Mouse (Mus musculus): Measurements from ENCODE around the gene Asb2. TPM values are rescaled to one million over a fixed set of nuclear protein-coding genes. Genes with fewer than 3 reads are reported as not detected.
A peak's percentile ranks its signal among the peaks of the same experiment; 100 is the strongest.

Asb2 gene
- total RNA-seq, 1 experiment from 2014 or later = not detected

- no peak for ATAC-seq (ENCODE audit: extremely low read depth, insufficient number of reproducible peaks, low FRiP score, poor library complexity, severe bottlenecking)
These were observed 11.4 kb upstream of the Asb2 start for GRCm38 (mm10) chr12:103367171-103367570.

- no peak for ATAC-seq (ENCODE audit: extremely low read depth, insufficient number of reproducible peaks, low FRiP score, poor library complexity, severe bottlenecking)
These were observed 6.5 kb upstream of the Asb2 start for GRCm38 (mm10) chr12:103362336-103362735.

- ATAC-seq (ENCODE audit: extremely low read depth, insufficient number of reproducible peaks, low FRiP score, poor library complexity, severe bottlenecking) = no peak
These were observed 5.9 kb upstream of the Asb2 start for GRCm38 (mm10) chr12:103361539-103362307.

- no peak for ATAC-seq (ENCODE audit: extremely low read depth, insufficient number of reproducible peaks, low FRiP score, poor library complexity, severe bottlenecking)
These were observed 5.0 kb upstream of the Asb2 start for GRCm38 (mm10) chr12:103360812-103361211.

- ATAC-seq (ENCODE audit: extremely low read depth, insufficient number of reproducible peaks, low FRiP score, poor library complexity, severe bottlenecking) = no peak
These were observed 3.4 kb upstream of the Asb2 start for GRCm38 (mm10) chr12:103358951-103359801.

- ATAC-seq (ENCODE audit: extremely low read depth, insufficient number of reproducible peaks, low FRiP score, poor library complexity, severe bottlenecking) = no peak
These were observed 2.4 kb upstream of the Asb2 start for GRCm38 (mm10) chr12:103358216-103358615.

GRCm38 (mm10) chr12:103356415-103356748 lies 581 bp upstream of the Asb2 start:
- ATAC-seq (ENCODE audit: extremely low read depth, insufficient number of reproducible peaks, low FRiP score, poor library complexity, severe bottlenecking) = no peak

- ATAC-seq (ENCODE audit: extremely low read depth, insufficient number of reproducible peaks, low FRiP score, poor library complexity, severe bottlenecking) = 0 out of 2 replicates have a peak, but pooled peaks have one; percentile 23
These were observed 2.3 kb downstream of the Asb2 start for GRCm38 (mm10) chr12:103353538-103353937.

GRCm38 (mm10) chr12:103352735-103353134 lies 3.1 kb downstream of the Asb2 start:
- ATAC-seq (ENCODE audit: extremely low read depth, insufficient number of reproducible peaks, low FRiP score, poor library complexity, severe bottlenecking) = no peak

- peak; percentile 77 for ATAC-seq (ENCODE audit: extremely low read depth, insufficient number of reproducible peaks, low FRiP score, poor library complexity, severe bottlenecking)
These were observed 7.3 kb downstream of the Asb2 start for GRCm38 (mm10) chr12:103348506-103348905.

- ATAC-seq (ENCODE audit: extremely low read depth, insufficient number of reproducible peaks, low FRiP score, poor library complexity, severe bottlenecking) = no peak
These were observed 8.4 kb downstream of the Asb2 start for GRCm38 (mm10) chr12:103347406-103347805.

- ATAC-seq (ENCODE audit: extremely low read depth, insufficient number of reproducible peaks, low FRiP score, poor library complexity, severe bottlenecking) = no peak
These were observed 8.9 kb downstream of the Asb2 start for GRCm38 (mm10) chr12:103346945-103347344.

- no peak for ATAC-seq (ENCODE audit: extremely low read depth, insufficient number of reproducible peaks, low FRiP score, poor library complexity, severe bottlenecking)
These were observed 10.9 kb downstream of the Asb2 start for GRCm38 (mm10) chr12:103344934-103345333.

GRCm38 (mm10) chr12:103343456-103343855 lies 12.3 kb downstream of the Asb2 start:
- peak; percentile 82 for ATAC-seq (ENCODE audit: extremely low read depth, insufficient number of reproducible peaks, low FRiP score, poor library complexity, severe bottlenecking)

GRCm38 (mm10) chr12:103341212-103341611 lies 14.6 kb downstream of the Asb2 start:
- ATAC-seq (ENCODE audit: extremely low read depth, insufficient number of reproducible peaks, low FRiP score, poor library complexity, severe bottlenecking) = peak; percentile 80

GRCm38 (mm10) chr12:103338162-103338798 lies 17.5 kb downstream of the Asb2 start:
- ATAC-seq (ENCODE audit: extremely low read depth, insufficient number of reproducible peaks, low FRiP score, poor library complexity, severe bottlenecking) = no peak

- ATAC-seq (ENCODE audit: extremely low read depth, insufficient number of reproducible peaks, low FRiP score, poor library complexity, severe bottlenecking) = no peak
These were observed 19.0 kb downstream of the Asb2 start for GRCm38 (mm10) chr12:103336766-103337165.

GRCm38 (mm10) chr12:103333426-103333825 lies 22.4 kb downstream of the Asb2 start:
- ATAC-seq (ENCODE audit: extremely low read depth, insufficient number of reproducible peaks, low FRiP score, poor library complexity, severe bottlenecking) = no peak

GRCm38 (mm10) chr12:103332879-103333278 lies 22.9 kb downstream of the Asb2 start:
- peak; percentile 83 for ATAC-seq (ENCODE audit: extremely low read depth, insufficient number of reproducible peaks, low FRiP score, poor library complexity, severe bottlenecking)

- ATAC-seq (ENCODE audit: extremely low read depth, insufficient number of reproducible peaks, low FRiP score, poor library complexity, severe bottlenecking) = no peak
These were observed 24.3 kb downstream of the Asb2 start for GRCm38 (mm10) chr12:103331491-103331890.

All from neutrophil, adult 5-6 weeks (primary cell).